Mouse (Mus musculus) G1E (cell line): Measurements from ENCODE around the gene Mrpl2. TPM values are rescaled to one million over a fixed set of nuclear protein-coding genes. Genes with fewer than 3 reads are reported as not detected.

Source experiments
- ATAC-seq: 2 replicates; pipeline ENCODE4 v1.8.0; 2016; ENCODE audit warnings: mild to moderate bottlenecking; ENCODE audit not compliant: insufficient number of reproducible peaks, poor library complexity, low FRiP score, severe bottlenecking; ENCODE audit errors: extremely low read depth
- DNase-seq: peaks from one replicate; pipeline ENCODE4 v3.0.0; 2012; ENCODE audit warnings: low spot score
- H3K27me3 ChIP-seq: 2 replicates; pipeline ENCODE4 v1.6.1; 2012; ENCODE audit warnings: mild to moderate bottlenecking, low read length, inconsistent platforms; ENCODE audit not compliant: insufficient read depth
- H3K36me3 ChIP-seq: replicated peaks from 2 replicates; pipeline ENCODE3; 2012; ENCODE audit warnings: mild to moderate bottlenecking, inconsistent platforms
- H3K4me1 ChIP-seq: 2 replicates; pipeline ENCODE4 v1.6.1; 2012; ENCODE audit warnings: low read depth, low read length, inconsistent platforms, mixed read lengths; ENCODE audit not compliant: insufficient read depth
- H3K4me3 ChIP-seq: 2 replicates; pipeline ENCODE4 v1.5.1; 2012; ENCODE audit warnings: low read depth, mild to moderate bottlenecking, inconsistent platforms, low read length, moderate library complexity, mixed read lengths
- H3K9me3 ChIP-seq: replicated peaks from 2 replicates; pipeline ENCODE4 v1.6.1; 2012; ENCODE audit warnings: inconsistent platforms
- CTCF ChIP-seq: IDR thresholded peaks from 2 replicates; pipeline ENCODE4 v1.5.1; 2012; ENCODE audit warnings: low read depth, low read length, inconsistent platforms, mixed read lengths
- GATA1 ChIP-seq: IDR thresholded peaks from 2 replicates; pipeline ENCODE4 v1.6.1; 2012; ENCODE audit warnings: borderline replicate concordance, low read length, inconsistent platforms, mixed read lengths
- GATA2 ChIP-seq: IDR thresholded peaks from 2 replicates; pipeline ENCODE4 v1.6.1; 2012; ENCODE audit warnings: low read depth, low read length, inconsistent platforms, borderline replicate concordance
- POLR2AphosphoS5 ChIP-seq: IDR thresholded peaks from 2 replicates; pipeline ENCODE4 v1.6.1; 2012; ENCODE audit warnings: low read depth, low read length, inconsistent platforms; ENCODE audit not compliant: insufficient replicate concordance
- TAL1 ChIP-seq: conservative IDR thresholded peaks from 2 replicates; pipeline ENCODE4 v1.6.1; 2012; ENCODE audit warnings: low read depth, low read length, inconsistent platforms, mixed read lengths
- polyA plus RNA-seq: library from polyadenylated mRNA; stranded (reverse); fragments of >175 nt; gene quantifications from 2 replicates; pipeline ENCODE4 v1.2.3, GENCODE M21; 2012
- total RNA-seq, 2 experiments: library from RNA; stranded (forward) in 1 of 2; stranded (reverse) in 1 of 2; fragments of 200-1000 nt in 1 of 2; fragments of >200 nt in 1 of 2; fragmentation: Nextera tagmentation in 1 of 2; gene quantifications; 2 replicates each; pipeline ENCODE4 v1.2.3; 2014 to 2017

Mrpl2 gene
- total and polyA plus RNA-seq, 3 experiments, result 44.7 to 853 (median 76.3) TPM

DNA sequence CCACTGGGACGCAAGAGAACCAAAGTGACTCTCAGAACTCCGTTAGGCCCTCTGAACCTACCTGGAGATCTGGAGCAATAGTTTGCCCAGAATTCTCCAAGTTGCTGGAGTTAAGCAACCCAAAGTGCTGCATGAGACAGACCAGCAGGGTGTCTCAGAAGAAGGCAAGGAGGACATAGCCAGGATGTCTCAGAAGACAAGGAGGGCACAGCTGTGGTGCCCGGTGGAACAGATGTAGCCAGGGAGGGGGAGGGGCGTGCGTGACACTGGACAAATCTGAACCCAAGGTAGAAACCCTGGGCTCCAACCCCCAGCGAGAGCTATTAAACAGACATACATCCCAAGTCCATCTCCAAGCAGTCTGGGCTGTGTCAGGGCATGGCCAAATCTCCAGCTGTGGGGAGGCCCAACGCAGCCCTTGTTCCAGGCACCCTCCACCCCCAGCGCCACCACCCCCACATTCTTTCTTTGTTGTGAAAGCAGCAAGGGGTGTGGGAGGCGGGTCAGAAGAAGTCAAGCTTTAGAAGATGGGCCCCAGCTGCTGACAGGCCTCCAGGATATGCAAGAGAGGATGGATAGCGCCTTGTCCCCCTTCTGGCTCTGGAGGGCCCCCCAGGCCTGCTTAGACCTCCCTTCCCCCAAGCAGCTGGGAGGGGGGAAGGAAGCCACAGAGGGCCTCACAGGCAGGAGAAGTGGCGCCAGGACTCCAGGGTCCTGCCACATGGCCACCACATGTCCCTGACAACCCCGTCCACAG lies 16.2 kb upstream of the Mrpl2 start:
- DNase-seq, result no peak
- no peak for ATAC-seq
- Histone ChIP-seq H3K9me3 (no peaks in the 10 kb centered on the region), H3K36me3 (no peaks in the 10 kb centered on the region), H3K4me1 (peaks cover 7% of the 10 kb centered on the region; the same call in 1 of the 2 replicates), H3K4me3 (no peak overlapping the region), H3K27me3 (peaks cover 28% of the 10 kb centered on the region)
- TF ChIP-seq GATA1, result no peak
- no peak for TF ChIP-seq GATA2
- no peak for TF ChIP-seq POLR2AphosphoS5
- TF ChIP-seq CTCF, result no peak
- no peak for TF ChIP-seq TAL1

DNA sequence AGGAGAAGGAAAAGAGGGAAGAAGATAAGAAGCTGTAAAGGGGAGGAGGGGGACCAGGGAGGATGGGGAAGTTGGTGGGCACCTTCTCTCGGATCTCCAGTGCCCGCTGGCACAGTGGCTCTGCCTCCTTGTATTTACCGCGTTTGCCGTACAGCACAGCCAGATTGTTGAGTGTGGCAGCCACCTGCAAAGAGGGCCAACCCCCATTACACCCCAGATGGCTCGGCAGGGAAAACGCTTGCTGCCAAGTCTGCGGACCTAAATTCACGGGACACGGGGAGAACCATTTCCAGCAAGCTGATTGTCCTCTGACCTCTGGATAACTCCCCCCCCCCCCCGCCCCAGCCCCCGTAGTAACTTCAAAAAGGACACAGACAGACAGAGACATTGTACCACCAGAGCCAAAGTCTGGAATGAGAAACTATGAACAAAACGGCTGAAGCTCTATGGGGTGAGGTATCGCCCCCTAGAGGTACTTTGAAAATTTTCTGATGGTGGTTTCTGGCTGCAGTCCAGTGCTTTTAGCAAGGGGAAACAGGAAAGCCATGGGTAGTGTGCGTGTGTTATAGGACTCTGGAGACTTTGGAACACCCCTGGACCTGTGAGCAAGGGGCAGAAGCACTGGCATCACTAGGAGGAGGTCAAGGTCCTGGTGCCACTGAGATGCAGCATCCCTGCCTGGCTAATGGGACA lies 9.1 kb upstream of the Mrpl2 start:
- Histone ChIP-seq H3K36me3 (peaks cover 22% of the 10 kb centered on the region), H3K4me3 (no peak overlapping the region), H3K9me3 (no peaks in the 10 kb centered on the region), H3K27me3 (peaks cover 4% of the 10 kb centered on the region; the same call in 1 of the 2 replicates), H3K4me1 (peaks cover 7% of the 10 kb centered on the region; the same call in 1 of the 2 replicates)
- no peak for TF ChIP-seq POLR2AphosphoS5
- TF ChIP-seq TAL1, result no peak
- TF ChIP-seq CTCF, result peak; percentile 17; the same call in 1 of the 2 replicates
- ATAC-seq, result no peak
- peak; percentile 58 for DNase-seq

DNA sequence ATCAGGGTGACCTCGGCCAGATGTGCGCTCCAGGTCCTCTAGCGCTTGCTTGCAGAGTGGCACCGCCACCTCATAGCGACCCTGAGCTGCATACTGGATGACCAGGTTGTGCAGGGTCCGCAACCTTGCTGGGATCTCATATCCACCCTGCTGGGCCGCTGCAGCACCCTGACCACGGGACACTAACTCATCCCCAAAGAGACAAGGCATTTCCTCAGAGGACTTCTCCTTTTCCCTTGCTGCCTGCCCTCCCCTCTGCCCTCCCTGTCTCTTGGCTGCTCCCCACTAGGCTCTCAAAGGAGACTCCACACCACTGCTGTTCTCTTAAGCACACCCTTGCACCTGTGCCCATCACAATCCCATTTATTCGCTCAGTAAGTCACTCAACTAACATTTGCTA lies 6.1 kb upstream of the Mrpl2 start:
- Histone ChIP-seq H3K4me3 (no peak overlapping the region), H3K9me3 (no peaks in the 10 kb centered on the region), H3K4me1 (peaks cover 15% of the 10 kb centered on the region), H3K27me3 (peaks cover 4% of the 10 kb centered on the region; the same call in 1 of the 2 replicates), H3K36me3 (peaks cover 25% of the 10 kb centered on the region)
- no peak for TF ChIP-seq CTCF
- TF ChIP-seq TAL1, result no peak
- TF ChIP-seq POLR2AphosphoS5, result no peak
- TF ChIP-seq GATA1, result no peak
- no peak for TF ChIP-seq GATA2
- DNase-seq, result no peak
- ATAC-seq, result no peak

DNA sequence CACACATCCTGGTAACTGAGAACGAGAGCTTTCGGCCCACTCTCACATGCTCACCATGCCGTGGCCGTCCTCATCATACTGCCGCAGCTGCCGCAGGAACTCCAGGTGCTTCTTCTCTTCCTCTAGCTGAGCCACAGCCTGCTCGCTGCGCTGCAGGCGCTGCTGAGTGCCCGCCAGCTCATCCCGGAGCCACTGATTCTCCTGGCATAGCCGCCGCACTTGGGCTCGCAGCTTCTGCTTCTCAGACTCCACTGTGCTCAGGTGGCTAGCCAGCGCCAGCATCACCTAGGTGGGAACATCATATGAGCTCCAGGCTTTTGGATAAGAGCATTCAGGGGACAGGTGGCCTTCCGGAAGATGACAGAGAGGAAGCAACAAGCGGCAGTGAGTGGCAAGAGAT lies 4.0 kb upstream of the Mrpl2 start:
- Histone ChIP-seq H3K9me3 (no peaks in the 10 kb centered on the region), H3K4me1 (peaks cover 21% of the 10 kb centered on the region), H3K4me3 (no peak overlapping the region), H3K36me3 (peaks cover 25% of the 10 kb centered on the region), H3K27me3 (no peaks in the 10 kb centered on the region)
- no peak for TF ChIP-seq GATA2
- TF ChIP-seq TAL1, result no peak
- TF ChIP-seq GATA1, result no peak
- no peak for TF ChIP-seq POLR2AphosphoS5
- no peak for TF ChIP-seq CTCF
- DNase-seq (no peak), ATAC-seq (no peak)

DNA sequence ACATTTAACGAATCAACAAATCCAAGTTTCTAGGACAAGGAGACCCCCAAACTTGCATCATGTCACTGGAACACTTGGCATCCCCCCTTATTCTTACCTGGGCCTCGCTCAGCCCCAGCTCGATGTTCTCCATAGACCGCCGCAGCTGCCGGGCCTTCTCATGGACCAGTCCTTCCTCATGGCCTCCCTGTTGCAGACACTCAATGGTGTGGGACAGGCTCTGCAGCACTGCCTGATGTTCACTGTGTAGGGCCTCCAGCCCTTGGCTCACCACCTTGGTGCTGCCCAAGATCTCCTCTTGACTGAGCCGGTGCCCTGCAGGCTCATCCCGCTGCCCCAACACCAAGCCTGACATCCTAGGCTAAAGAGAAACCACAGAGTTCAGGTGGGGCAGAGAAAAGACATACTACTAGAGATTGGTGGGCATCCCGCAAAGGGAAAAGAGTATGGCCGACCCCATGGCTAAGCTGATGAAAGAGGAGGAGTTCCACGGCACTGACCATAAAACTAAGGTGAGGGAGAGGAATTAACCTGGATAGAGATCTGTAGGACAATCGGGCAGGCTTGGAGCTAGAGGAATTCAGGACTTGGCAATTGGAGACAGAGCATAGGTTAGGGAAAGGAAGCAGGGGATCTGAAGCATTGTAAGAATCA lies 1.8 kb upstream of the Mrpl2 start:
- H3K36me3 ChIP-seq, result peaks cover 44% of the 10 kb centered on the region
- TF ChIP-seq TAL1 (no peak), GATA1 (no peak), POLR2AphosphoS5 (no peak), CTCF (no peak), GATA2 (no peak)
- H3K27me3 ChIP-seq, result no peaks in the 10 kb centered on the region
- peak overlapping the region; percentile 94; the same call in 1 of the 2 replicates for H3K4me3 ChIP-seq
- peaks cover 38% of the 10 kb centered on the region for H3K4me1 ChIP-seq
- no peak for DNase-seq
- no peak for ATAC-seq
- no peaks in the 10 kb centered on the region for H3K9me3 ChIP-seq

- DNase-seq (no peak), ATAC-seq (no peak)
- H3K4me1 ChIP-seq, result peaks cover 45% of the 10 kb centered on the region
- no peaks in the 10 kb centered on the region for H3K9me3 ChIP-seq
- no peak for TF ChIP-seq CTCF
- TF ChIP-seq GATA2, result no peak
- TF ChIP-seq POLR2AphosphoS5, result no peak
- TF ChIP-seq GATA1, result no peak
- TF ChIP-seq TAL1, result no peak
- H3K27me3 ChIP-seq, result no peaks in the 10 kb centered on the region
- peak overlapping the region; percentile 94 for H3K4me3 ChIP-seq
- peaks cover 44% of the 10 kb centered on the region for H3K36me3 ChIP-seq
Observed at GRCm38 (mm10) chr17:46644916-46645475, 1.0 kb upstream of the Mrpl2 start.
